In the genomic region with DNA sequence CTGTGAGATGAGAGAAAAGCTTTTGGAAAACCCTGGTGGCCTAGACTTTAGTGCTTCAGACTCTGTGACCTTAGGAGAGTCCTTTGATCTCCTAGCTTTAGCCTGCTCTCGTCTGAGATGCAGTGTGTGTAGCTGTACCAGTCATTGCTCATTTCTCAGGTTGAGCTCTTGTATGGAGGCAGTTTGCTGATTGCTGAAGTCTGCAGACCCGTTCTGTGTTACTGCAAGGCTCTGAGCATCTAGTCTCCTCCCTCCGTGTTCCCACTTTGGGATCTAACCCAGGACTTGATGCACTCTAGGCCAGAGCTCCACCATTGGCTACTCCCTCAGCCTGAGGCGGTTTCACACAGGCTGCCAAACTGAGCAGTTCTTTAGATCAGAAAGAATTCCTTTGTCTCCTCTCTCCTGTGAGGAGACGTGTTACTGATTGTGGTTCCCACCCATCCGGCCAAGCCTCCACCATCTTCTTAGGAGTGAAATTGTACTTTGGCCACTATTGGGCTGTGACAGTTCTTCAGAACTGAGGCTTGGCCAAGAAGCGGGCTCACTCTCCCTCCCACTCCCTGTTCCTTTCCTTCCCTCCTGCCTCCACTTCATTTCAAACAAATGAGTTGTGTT, we compare ENCODE assay signal across 7 mouse cellular contexts.
DNase-seq lines count a peak whose midpoint lies in the region; ATAC-seq lines count a peak whose summit lies in the region.

No protein-coding gene starts in this region.

- peaks cover 15% of the 10 kb centered on the region for H3K4me1 ChIP-seq in midbrain, embryonic 14.5 days (ENCODE audit: control insufficient read depth, insufficient read depth, low read length)
- H3K4me1 ChIP-seq in midbrain, embryonic 13.5 days (replicated peaks), result peaks cover 29% of the 10 kb centered on the region
- peaks cover 29% of the 10 kb centered on the region for H3K4me1 ChIP-seq in kidney, embryonic 16.5 days (ENCODE audit: insufficient read depth, low read length)

- WGBS in midbrain, embryonic 14.5 days, result 18% methylated on average over 7 of the region's 7 CpGs
- 12% methylated on average over 7 of the region's 7 CpGs for WGBS in midbrain, embryonic 13.5 days
- 37% methylated on average over 7 of the region's 7 CpGs for WGBS in kidney, embryonic 16.5 days

- no peaks in the 10 kb centered on the region for H3K9me3 ChIP-seq in midbrain, embryonic 14.5 days (ENCODE audit: control insufficient read depth, low read length)
- no peaks in the 10 kb centered on the region for H3K9me3 ChIP-seq in midbrain, embryonic 13.5 days
- no peaks in the 10 kb centered on the region for H3K9me3 ChIP-seq in kidney, embryonic 16.5 days (ENCODE audit: low read length)

- H3K4me2 ChIP-seq in midbrain, embryonic 14.5 days (ENCODE audit: low read length), result no peak overlapping the region
- H3K4me2 ChIP-seq in midbrain, embryonic 13.5 days (replicated peaks), result no peak overlapping the region
- no peak overlapping the region for H3K4me2 ChIP-seq in kidney, embryonic 16.5 days (replicated peaks; ENCODE audit: low read depth, low read length)

- no peak for ATAC-seq in midbrain, embryonic 14.5 days (ENCODE audit: low FRiP score, low TSS enrichment)
- no peak; the same call in 1 of the 2 replicates for ATAC-seq in midbrain, embryonic 13.5 days
- ATAC-seq in kidney, embryonic 16.5 days (ENCODE audit: low FRiP score, low TSS enrichment), result no peak
- no peak for ATAC-seq in CD4-positive, CD25-positive, alpha-beta regulatory T cell, adult 4 months

- DNase-seq in midbrain, embryonic 14.5 days, result peak; percentile 48
- peak; percentile 22 for DNase-seq in fibroblast of lung, adult 2 months (ENCODE audit: low read depth)
- DNase-seq in testis, postnatal 10 days (ENCODE audit: low spot score), result peak; percentile 56
- no peak for DNase-seq in left cerebral cortex, adult 8-10 months (ENCODE audit: low spot score in 2 of 2)

- H3K9ac ChIP-seq in midbrain, embryonic 14.5 days (replicated peaks; ENCODE audit: low read length), result no peak overlapping the region
- no peak overlapping the region for H3K9ac ChIP-seq in midbrain, embryonic 13.5 days (replicated peaks)
- no peak overlapping the region for H3K9ac ChIP-seq in kidney, embryonic 16.5 days (replicated peaks; ENCODE audit: low read length)

- no peak overlapping the region for H3K27ac ChIP-seq in midbrain, embryonic 14.5 days (replicated peaks; ENCODE audit: low read depth, low read length)
- H3K27ac ChIP-seq in midbrain, embryonic 13.5 days, result no peak overlapping the region
- peak overlapping the region; percentile 80 for H3K27ac ChIP-seq in kidney, embryonic 16.5 days (ENCODE audit: low read length)

- H3K36me3 ChIP-seq in midbrain, embryonic 14.5 days (ENCODE audit: control insufficient read depth, insufficient read depth, low read length), result no peaks in the 10 kb centered on the region
- H3K36me3 ChIP-seq in midbrain, embryonic 13.5 days, result no peaks in the 10 kb centered on the region
- H3K36me3 ChIP-seq in kidney, embryonic 16.5 days (ENCODE audit: insufficient read depth, low read length), result no peaks in the 10 kb centered on the region

- H3K27me3 ChIP-seq in midbrain, embryonic 14.5 days (ENCODE audit: control insufficient read depth, insufficient read depth, low read length), result peaks cover 7% of the 10 kb centered on the region; the same call in 1 of the 2 replicates
- peaks cover 59% of the 10 kb centered on the region for H3K27me3 ChIP-seq in midbrain, embryonic 13.5 days
- H3K27me3 ChIP-seq in kidney, embryonic 16.5 days (ENCODE audit: insufficient read depth, low read length), result no peaks in the 10 kb centered on the region

- H3K4me3 ChIP-seq in midbrain, embryonic 14.5 days (replicated peaks; ENCODE audit: low read depth, low read length), result no peak overlapping the region
- H3K4me3 ChIP-seq in midbrain, embryonic 13.5 days (replicated peaks), result no peak overlapping the region
- H3K4me3 ChIP-seq in kidney, embryonic 16.5 days (ENCODE audit: low read length), result no peak overlapping the region

Comparison
In these comparisons a context has a peak if more than half of its experiments do, and no peak if none do; other contexts are left out.
1. DNase-seq: peak in midbrain, embryonic 14.5 days (single experiment), fibroblast of lung, adult 2 months (single experiment) and testis, postnatal 10 days (single experiment); none in left cerebral cortex, adult 8-10 months (0 of 2).